Mouse (Mus musculus): Measurements from ENCODE around the gene Olfr251. TPM values are rescaled to one million over a fixed set of nuclear protein-coding genes. Genes with fewer than 3 reads are reported as not detected.
"Not testable (repeated sequence)": the region's sequence is repeated elsewhere in the genome, so short reads cannot be mapped to it uniquely, and the experiment has no call there.

Gene Olfr251
- not detected for total RNA-seq (2021)
- long read RNA-seq, experiment 1 = 0 reads
- long read RNA-seq, experiment 2 = 0 reads

DNA sequence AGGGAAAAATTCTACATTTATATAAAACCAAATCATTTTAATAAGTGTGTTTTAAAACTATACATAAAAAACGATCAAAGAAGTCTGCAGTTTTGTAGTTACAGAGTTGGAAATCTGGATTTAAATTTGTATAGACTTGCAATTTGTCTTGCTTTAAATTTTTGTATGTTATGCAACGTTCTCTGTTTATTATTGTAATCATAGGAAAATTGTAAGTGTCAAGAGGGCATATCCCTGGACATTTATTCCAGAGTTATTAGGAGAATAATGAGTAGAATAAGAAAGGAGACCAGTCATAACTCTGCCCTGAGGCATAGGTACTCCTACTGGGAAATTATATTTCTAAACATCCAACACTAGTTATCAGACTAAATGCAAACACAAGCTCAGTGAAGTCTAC lies at the start of gene Olfr251:
Gene Olfr251 (plus strand): TSS at position 301 of the 400 bp plus-strand sequence.
- no peak for DNase-seq (ENCODE audit: low spot score in 2 of 2)

GRCm38 (mm10) chr9:38328760-38329159 lies 48.1 kb upstream of the Olfr251 start, which contains the start of gene Olfr25:
TSS of gene Olfr25 (plus strand) at chr9:38329060.
- no peak for DNase-seq (ENCODE audit: low spot score in 2 of 2)

DNA sequence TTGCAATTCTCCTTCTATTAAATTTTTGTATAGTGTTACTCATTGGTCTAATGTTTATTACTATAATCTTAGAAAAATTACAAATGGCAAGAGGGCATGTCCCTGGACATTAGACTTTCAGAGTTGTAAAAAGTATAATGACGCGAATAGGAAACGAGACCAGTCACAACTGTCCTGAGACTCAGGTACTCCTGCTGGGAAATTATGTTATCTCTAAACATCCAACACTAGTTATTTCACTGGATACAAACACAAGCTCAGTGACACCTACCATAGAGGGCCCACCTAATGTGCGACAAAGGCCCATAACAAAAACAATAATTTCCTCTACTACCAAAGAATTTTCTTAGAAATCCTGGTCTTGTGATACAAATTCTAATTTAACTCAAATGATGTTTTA lies 28.8 kb upstream of the Olfr251 start, which contains the start of gene Olfr898:
Gene Olfr898 (plus strand): TSS at position 301 of the 400 bp plus-strand sequence.
- no peak for DNase-seq (ENCODE audit: low spot score in 2 of 2)

GRCm38 (mm10) chr9:38366596-38366995 lies 10.3 kb upstream of the Olfr251 start, which contains the start of gene Olfr250:
TSS of gene Olfr250 (plus strand) at chr9:38366896.
- no peak for DNase-seq (ENCODE audit: low spot score in 2 of 2)

DNA sequence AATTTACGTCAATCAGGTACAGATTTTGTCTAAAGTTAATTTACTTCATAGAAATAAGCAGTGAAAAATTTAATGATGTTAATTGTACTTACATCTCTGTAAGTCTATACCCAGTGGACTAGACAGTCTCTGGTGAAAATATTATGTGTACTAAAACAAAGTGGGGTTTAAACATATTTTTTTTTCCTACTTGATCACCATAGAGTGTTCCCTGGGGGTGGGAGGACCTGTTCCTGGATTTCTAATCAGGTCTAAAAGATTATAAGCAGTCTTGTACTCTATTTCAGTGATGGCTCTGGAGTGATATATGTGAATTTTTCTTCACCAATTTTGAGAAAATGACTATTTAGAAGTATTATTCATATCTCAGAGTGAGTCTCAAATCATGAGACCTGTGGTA lies 24.5 kb downstream of the Olfr251 start, which contains the start of gene Olfr147:
Gene Olfr147 (plus strand): TSS at position 301 of the 400 bp plus-strand sequence.
- no peak for DNase-seq (ENCODE audit: low spot score in 2 of 2)

DNA sequence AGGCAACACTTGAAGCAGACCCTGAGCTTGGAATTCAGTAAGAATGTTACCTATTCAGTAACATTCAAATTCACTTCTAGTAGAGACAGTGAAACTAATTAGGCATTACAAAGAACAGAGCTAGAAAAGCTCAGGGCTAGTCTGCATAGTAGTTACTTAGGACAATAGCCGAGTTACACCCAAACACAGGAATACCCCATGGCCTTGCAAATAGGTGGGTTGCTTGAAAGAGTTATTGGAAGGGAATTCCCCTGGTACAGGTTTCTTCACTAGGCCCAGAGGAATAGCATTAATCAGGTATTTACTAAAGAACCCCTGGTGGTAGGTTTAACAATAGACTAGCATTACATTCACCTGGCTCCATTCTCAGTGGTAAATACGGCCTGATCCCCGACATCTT lies 30.6 kb downstream of the Olfr251 start:
- not testable (repeated sequence) for DNase-seq (ENCODE audit: low spot score in 2 of 2)

DNA sequence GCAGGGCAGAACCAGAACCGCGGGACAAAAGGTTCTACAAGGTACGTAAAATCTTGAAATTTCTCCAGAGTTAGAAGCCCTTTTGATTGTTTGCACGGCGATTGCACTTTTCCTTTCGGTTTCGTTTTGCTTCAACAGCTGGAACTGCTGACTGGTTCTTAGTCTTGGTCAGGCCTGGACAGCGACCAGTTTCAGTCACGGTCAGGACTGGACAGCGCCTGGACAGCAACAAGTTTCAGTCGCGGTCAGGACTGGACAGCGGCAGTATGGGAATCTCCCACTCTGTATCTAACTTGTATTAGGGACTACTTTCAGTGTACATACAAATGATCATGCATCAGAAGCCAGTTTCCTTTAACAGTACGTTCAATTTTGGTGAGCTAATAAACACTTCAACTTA lies 36.6 kb downstream of the Olfr251 start:
- DNase-seq (ENCODE audit: low spot score in 2 of 2) = not testable (repeated sequence)

GRCm38 (mm10) chr9:38423801-38424200 lies 46.9 kb downstream of the Olfr251 start:
- no peak for DNase-seq (ENCODE audit: low spot score in 2 of 2)

GRCm38 (mm10) chr9:38427026-38427425 lies 50.1 kb downstream of the Olfr251 start:
- DNase-seq (ENCODE audit: low spot score in 2 of 2) = no peak

DNA sequence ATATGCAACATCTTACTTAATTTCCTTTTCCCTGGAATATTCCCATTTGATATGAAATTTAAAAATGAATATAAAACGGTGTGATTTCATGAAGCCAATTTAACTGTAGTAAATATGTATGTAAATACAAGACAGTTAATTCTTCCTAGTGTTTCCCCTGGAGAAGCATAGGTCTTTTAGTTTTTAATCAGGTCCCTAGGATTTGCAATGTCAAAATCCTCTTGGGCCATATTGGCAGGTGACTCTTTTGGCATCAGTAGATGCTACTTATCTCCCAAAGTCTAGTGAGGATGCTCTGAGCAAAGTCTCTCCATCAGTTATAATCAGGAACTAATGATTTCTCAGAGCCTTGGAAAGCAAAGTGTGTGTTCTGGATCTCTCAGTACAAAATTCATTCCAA lies 52.3 kb downstream of the Olfr251 start, which contains the start of gene Olfr901:
Gene Olfr901 (plus strand): TSS at position 301 of the 400 bp plus-strand sequence.
- no peak for DNase-seq (ENCODE audit: low spot score in 2 of 2)

Other genes starting within 250 kb of the Olfr251 start
- not detected for gene Olfr890, start 234.6 kb upstream of the Olfr251 start, total RNA-seq (2021)
- not detected for gene Olfr891, start 196.3 kb upstream of the Olfr251 start, total RNA-seq (2021)
- gene Olfr893, start 168.7 kb upstream of the Olfr251 start, total RNA-seq (2021) = not detected
- gene Olfr894, start 159.0 kb upstream of the Olfr251 start, total RNA-seq (2021) = not detected
- not detected for gene Olfr143, start 124.3 kb upstream of the Olfr251 start, total RNA-seq (2021)
- not detected for gene Olfr895, start 109.2 kb upstream of the Olfr251 start, total RNA-seq (2021)
- gene Olfr896-ps1, start 86.0 kb upstream of the Olfr251 start, total RNA-seq (2021) = not detected
- gene Olfr25, start 48.0 kb upstream of the Olfr251 start, total RNA-seq (2021) = not detected
- gene Olfr898, start 28.7 kb upstream of the Olfr251 start, total RNA-seq (2021) = not detected
- gene Olfr250, start 10.2 kb upstream of the Olfr251 start, total RNA-seq (2021) = not detected
- gene Olfr147, start 24.6 kb downstream of the Olfr251 start, total RNA-seq (2021) = not detected
- not detected for gene Olfr901, start 52.4 kb downstream of the Olfr251 start, total RNA-seq (2021)
- not detected for gene Olfr902, start 70.6 kb downstream of the Olfr251 start, total RNA-seq (2021)
- gene Olfr904, start 86.1 kb downstream of the Olfr251 start, total RNA-seq (2021) = not detected
- gene Olfr905, start 94.0 kb downstream of the Olfr251 start, total RNA-seq (2021) = under 1 TPM in 1 of 2 experiments, not detected in 1; 0.07 TPM
- gene Olfr906, start 110.0 kb downstream of the Olfr251 start, total RNA-seq (2021) = not detected
- not detected for gene Olfr907, start 118.7 kb downstream of the Olfr251 start, total RNA-seq (2021)
- gene Olfr911-ps1, start 144.5 kb downstream of the Olfr251 start, total RNA-seq (2021) = not detected
- gene Olfr910, start 160.8 kb downstream of the Olfr251 start, total RNA-seq (2021) = not detected
- not detected for gene Olfr912, start 203.1 kb downstream of the Olfr251 start, total RNA-seq (2021)
- gene Olfr913, start 215.7 kb downstream of the Olfr251 start, total RNA-seq (2021) = not detected
- not detected for gene Olfr914, start 228.0 kb downstream of the Olfr251 start, total RNA-seq (2021)

Measured in gastrocnemius, postnatal 4 days (tissue).